In genomic region chr1:151426947-151427600, GRCm38 (mm10) we compare ENCODE assay signal across 8 mouse cellular contexts. TPM values are rescaled to one million over a fixed set of nuclear protein-coding genes. Genes with fewer than 3 reads are reported as not detected.
A peak's percentile ranks its signal among the peaks of the same experiment; 100 is the strongest.
DNase-seq lines count a peak whose midpoint lies in the region; ATAC-seq lines count a peak whose summit lies in the region.

No protein-coding gene starts in this region.

- 21% methylated on average over 7 of the region's 7 CpGs for WGBS in kidney, embryonic 14.5 days
- 39% methylated on average over 7 of the region's 7 CpGs for WGBS in hindbrain, embryonic 16.5 days

- peaks cover 4% of the 10 kb centered on the region; the same call in 1 of the 2 replicates for H3K4me1 ChIP-seq in kidney, embryonic 14.5 days (ENCODE audit: control insufficient read depth, insufficient read depth, low read length)
- peaks cover 15% of the 10 kb centered on the region for H3K4me1 ChIP-seq in hindbrain, embryonic 16.5 days (ENCODE audit: control insufficient read depth, insufficient read depth, low read depth, low read length)

- H3K36me3 ChIP-seq in kidney, embryonic 14.5 days (ENCODE audit: control insufficient read depth, insufficient read depth, low read length): peaks cover 8% of the 10 kb centered on the region
- 0 out of 2 replicates have a peak, but pooled peaks cover 3% of the 10 kb centered on the region for H3K36me3 ChIP-seq in hindbrain, embryonic 16.5 days (ENCODE audit: control insufficient read depth, insufficient read depth, low read length)

- ATAC-seq in kidney, embryonic 14.5 days (ENCODE audit: low FRiP score, low TSS enrichment): no peak
- no peak for ATAC-seq in hindbrain, embryonic 16.5 days

- H3K4me3 ChIP-seq in kidney, embryonic 14.5 days (ENCODE audit: low read length): peak overlapping the region; percentile 89
- peak overlapping the region; percentile 62 for H3K4me3 ChIP-seq in hindbrain, embryonic 16.5 days (ENCODE audit: low read length)

- DNase-seq in kidney, postnatal 10 days: no peak
- DNase-seq in c-Kit-positive CD71-positive TER-119-positive erythroid progenitor cells, embryonic 14.5 days (ENCODE audit: low spot score): peak; percentile 42
- peak; percentile 63 for DNase-seq in lung, postnatal 36 days
- DNase-seq in ovary, adult 18-20 months (ENCODE audit: low spot score): no peak
- no peak for DNase-seq in cerebellum, postnatal 36 days
- DNase-seq in thymus, postnatal 14 days: no peak

- no peaks in the 10 kb centered on the region for H3K27me3 ChIP-seq in kidney, embryonic 14.5 days (ENCODE audit: control insufficient read depth, insufficient read depth, low read length)
- H3K27me3 ChIP-seq in hindbrain, embryonic 16.5 days (replicated peaks; ENCODE audit: control insufficient read depth, insufficient read depth, low read length): no peaks in the 10 kb centered on the region

- H3K27ac ChIP-seq in kidney, embryonic 14.5 days (ENCODE audit: low read depth, low read length): no peak overlapping the region
- no peak overlapping the region for H3K27ac ChIP-seq in hindbrain, embryonic 16.5 days (ENCODE audit: low read depth, low read length)

- H3K4me2 ChIP-seq in kidney, embryonic 14.5 days (replicated peaks; ENCODE audit: low read depth, low read length): peak overlapping the region; percentile 49
- H3K4me2 ChIP-seq in hindbrain, embryonic 16.5 days (ENCODE audit: low read length): peak overlapping the region; percentile 62

- H3K9ac ChIP-seq in kidney, embryonic 14.5 days (ENCODE audit: low read depth, low read length): peak overlapping the region; percentile 79
- H3K9ac ChIP-seq in hindbrain, embryonic 16.5 days (ENCODE audit: low read depth, low read length): peak overlapping the region; percentile 83; the same call in 1 of the 2 replicates

- no peaks in the 10 kb centered on the region for H3K9me3 ChIP-seq in kidney, embryonic 14.5 days (ENCODE audit: control insufficient read depth, low read length)
- H3K9me3 ChIP-seq in hindbrain, embryonic 16.5 days (ENCODE audit: control insufficient read depth, low read length): no peaks in the 10 kb centered on the region

RNA-seq across cellular contexts. Expression of gene Swt1, which starts 1.2 kb away (rescaled TPM):
- polyA plus RNA-seq in kidney, embryonic 14.5 days (2014; fragmentation: Nextera tagmentation; extraction: Ambion mirVana): 27.6 and 27.9 TPM in 2 replicates
- 12.6 and 15.1 TPM in 2 replicates for polyA plus RNA-seq in hindbrain, embryonic 16.5 days (2015; fragmentation: Nextera tagmentation; extraction: Ambion mirVana)

RNA-seq across cellular contexts. Expression of gene Trmt1l, which starts 1.3 kb away (rescaled TPM):
- 41.7 and 48.0 TPM in 2 replicates for polyA plus RNA-seq in kidney, embryonic 14.5 days (2014; fragmentation: Nextera tagmentation; extraction: Ambion mirVana)
- polyA plus RNA-seq in hindbrain, embryonic 16.5 days (2015; fragmentation: Nextera tagmentation; extraction: Ambion mirVana): 38.4 and 41.4 TPM in 2 replicates

Comparison
In these comparisons a context has a peak if more than half of its experiments do, and no peak if none do; other contexts are left out.
1. DNase-seq: peak in c-Kit-positive CD71-positive TER-119-positive erythroid progenitor cells, embryonic 14.5 days (single experiment) and lung, postnatal 36 days (single experiment); none in kidney, postnatal 10 days (single experiment), ovary, adult 18-20 months (single experiment), cerebellum, postnatal 36 days (0 of 2) and thymus, postnatal 14 days (single experiment).